Mouse (Mus musculus): Measurements from ENCODE around the gene Cd200r1. TPM values are rescaled to one million over a fixed set of nuclear protein-coding genes. Genes with fewer than 3 reads are reported as not detected.

Gene Cd200r1
- polyA plus RNA-seq, 1 experiment from 2014 or later: 0.59 TPM

- Histone ChIP-seq H3K9me3 (replicated peaks) (no peaks in the 10 kb centered on the region), H3K27me3 (replicated peaks) (no peaks in the 10 kb centered on the region), H3K4me2 (no peak overlapping the region), H3K4me1 (peaks cover 27% of the 10 kb centered on the region), H3K9ac (replicated peaks) (no peak overlapping the region), H3K27ac (replicated peaks) (no peak overlapping the region), H3K4me3 (replicated peaks) (no peak overlapping the region), H3K36me3 (peaks cover 18% of the 10 kb centered on the region)
- 98% methylated on average over 3 of the region's 3 CpGs for WGBS
- no peak for ATAC-seq (ENCODE audit: low FRiP score)
These were observed 38.0 kb upstream of the Cd200r1 start for GRCm38 (mm10) chr16:44727525-44727924.

GRCm38 (mm10) chr16:44734059-44734458 lies 31.5 kb upstream of the Cd200r1 start:
- Histone ChIP-seq H3K4me1 (no peaks in the 10 kb centered on the region), H3K4me2 (no peak overlapping the region), H3K36me3 (peaks cover 72% of the 10 kb centered on the region), H3K9ac (replicated peaks) (no peak overlapping the region), H3K27ac (replicated peaks) (no peak overlapping the region), H3K27me3 (replicated peaks) (no peaks in the 10 kb centered on the region), H3K9me3 (replicated peaks) (no peaks in the 10 kb centered on the region), H3K4me3 (replicated peaks) (no peak overlapping the region)
- WGBS: 93% methylated on average over 3 of the region's 3 CpGs
- ATAC-seq (ENCODE audit: low FRiP score): no peak

- Histone ChIP-seq H3K9me3 (replicated peaks) (no peaks in the 10 kb centered on the region), H3K27ac (replicated peaks) (no peak overlapping the region), H3K27me3 (replicated peaks) (no peaks in the 10 kb centered on the region), H3K4me2 (no peak overlapping the region), H3K9ac (replicated peaks) (no peak overlapping the region), H3K4me1 (no peaks in the 10 kb centered on the region), H3K36me3 (peaks cover 76% of the 10 kb centered on the region), H3K4me3 (replicated peaks) (no peak overlapping the region)
- WGBS: 89% methylated on average over 5 of the region's 5 CpGs
- no peak for ATAC-seq (ENCODE audit: low FRiP score)
These were observed 29.9 kb upstream of the Cd200r1 start for GRCm38 (mm10) chr16:44735676-44736075.

GRCm38 (mm10) chr16:44736118-44736517 lies 29.4 kb upstream of the Cd200r1 start:
- no peaks in the 10 kb centered on the region for H3K27me3 ChIP-seq (replicated peaks)
- H3K4me3 ChIP-seq (replicated peaks): no peak overlapping the region
- H3K9ac ChIP-seq (replicated peaks): no peak overlapping the region
- no peak overlapping the region for H3K27ac ChIP-seq (replicated peaks)
- no peaks in the 10 kb centered on the region for H3K9me3 ChIP-seq (replicated peaks)
- 87% methylated on average over 4 of the region's 4 CpGs for WGBS
- ATAC-seq (ENCODE audit: low FRiP score): no peak
- peaks cover 74% of the 10 kb centered on the region for H3K36me3 ChIP-seq
- H3K4me2 ChIP-seq: no peak overlapping the region
- H3K4me1 ChIP-seq: no peaks in the 10 kb centered on the region

GRCm38 (mm10) chr16:44742753-44743152 lies 22.8 kb upstream of the Cd200r1 start:
- peaks cover 31% of the 10 kb centered on the region for H3K36me3 ChIP-seq

GRCm38 (mm10) chr16:44745471-44745865 lies 20.1 kb upstream of the Cd200r1 start:
- ATAC-seq (ENCODE audit: low FRiP score): peak; percentile 50; the same call in 1 of the 2 replicates
- H3K27ac ChIP-seq (replicated peaks): peak overlapping the region; percentile 98
- H3K4me3 ChIP-seq (replicated peaks): peak overlapping the region; percentile 72
- no peaks in the 10 kb centered on the region for H3K9me3 ChIP-seq (replicated peaks)
- H3K4me2 ChIP-seq: peak overlapping the region; percentile 80
- WGBS: 7% methylated on average over 14 of the region's 14 CpGs
- H3K4me1 ChIP-seq: peaks cover 23% of the 10 kb centered on the region
- H3K27me3 ChIP-seq (replicated peaks): no peaks in the 10 kb centered on the region
- peak overlapping the region; percentile 90 for H3K9ac ChIP-seq (replicated peaks)
- H3K36me3 ChIP-seq: peaks cover 10% of the 10 kb centered on the region

More at GRCm38 (mm10) chr16:44742753-44743152, 22.8 kb upstream of the Cd200r1 start:
- no peaks in the 10 kb centered on the region for H3K27me3 ChIP-seq (replicated peaks)
- 96% methylated on average over 1 of the region's 1 CpGs for WGBS
- no peak for ATAC-seq (ENCODE audit: low FRiP score)
- no peak overlapping the region for H3K27ac ChIP-seq (replicated peaks)
- no peak overlapping the region for H3K9ac ChIP-seq (replicated peaks)
- H3K9me3 ChIP-seq (replicated peaks): no peaks in the 10 kb centered on the region
- peaks cover 23% of the 10 kb centered on the region for H3K4me1 ChIP-seq
- H3K4me2 ChIP-seq: no peak overlapping the region
- no peak overlapping the region for H3K4me3 ChIP-seq (replicated peaks)

- Histone ChIP-seq H3K4me1 (peaks cover 23% of the 10 kb centered on the region), H3K27ac (replicated peaks) (peak within 1 kb of the TSS; percentile 98), H3K9me3 (replicated peaks) (no peaks in the 10 kb centered on the region), H3K36me3 (peaks cover 10% of the 10 kb centered on the region), H3K9ac (replicated peaks) (peak within 1 kb of the TSS; percentile 90), H3K4me2 (peak within 1 kb of the TSS; percentile 80), H3K4me3 (replicated peaks) (peak within 1 kb of the TSS; percentile 72), H3K27me3 (replicated peaks) (no peaks in the 10 kb centered on the region)
- under 1% methylated on average over 47 of the region's 47 CpGs for WGBS
- ATAC-seq (ENCODE audit: low FRiP score): peak; percentile 97
These were observed 19.5 kb upstream of the Cd200r1 start, which contains the start of gene Gtpbp8 for GRCm38 (mm10) chr16:44745866-44746562. Gene Gtpbp8, minus strand, starts transcription at chr16:44746363.

- 62% methylated on average over 3 of the region's 3 CpGs for WGBS
- Histone ChIP-seq H3K27ac (replicated peaks) (no peak overlapping the region), H3K4me1 (peaks cover 23% of the 10 kb centered on the region), H3K27me3 (replicated peaks) (no peaks in the 10 kb centered on the region), H3K4me2 (no peak overlapping the region), H3K4me3 (replicated peaks) (no peak overlapping the region), H3K9ac (replicated peaks) (no peak overlapping the region), H3K9me3 (replicated peaks) (no peaks in the 10 kb centered on the region), H3K36me3 (no peaks in the 10 kb centered on the region)
- ATAC-seq (ENCODE audit: low FRiP score): no peak
These were observed 17.5 kb upstream of the Cd200r1 start for GRCm38 (mm10) chr16:44748007-44748406.

- WGBS: 90% methylated on average over 8 of the region's 8 CpGs
- Histone ChIP-seq H3K9me3 (replicated peaks) (no peaks in the 10 kb centered on the region), H3K4me2 (no peak overlapping the region), H3K36me3 (no peaks in the 10 kb centered on the region), H3K4me3 (replicated peaks) (no peak overlapping the region), H3K4me1 (no peaks in the 10 kb centered on the region), H3K27ac (replicated peaks) (no peak overlapping the region), H3K27me3 (replicated peaks) (no peaks in the 10 kb centered on the region), H3K9ac (replicated peaks) (no peak overlapping the region)
- ATAC-seq (ENCODE audit: low FRiP score): no peak
These were observed 7.8 kb upstream of the Cd200r1 start for GRCm38 (mm10) chr16:44757700-44758099.

GRCm38 (mm10) chr16:44761811-44762210 lies 3.7 kb upstream of the Cd200r1 start:
- Histone ChIP-seq H3K4me2 (no peak overlapping the region), H3K36me3 (no peaks in the 10 kb centered on the region), H3K4me1 (no peaks in the 10 kb centered on the region), H3K4me3 (replicated peaks) (no peak overlapping the region), H3K9me3 (replicated peaks) (no peaks in the 10 kb centered on the region), H3K27ac (replicated peaks) (no peak overlapping the region), H3K27me3 (replicated peaks) (no peaks in the 10 kb centered on the region), H3K9ac (replicated peaks) (no peak overlapping the region)
- no peak for ATAC-seq (ENCODE audit: low FRiP score)
- WGBS: 60% methylated on average over 1 of the region's 1 CpGs

GRCm38 (mm10) chr16:44766320-44766892 lies 870 bp downstream of the Cd200r1 start:
- no peaks in the 10 kb centered on the region for H3K27me3 ChIP-seq (replicated peaks)
- H3K4me2 ChIP-seq: no peak overlapping the region
- no peak overlapping the region for H3K27ac ChIP-seq (replicated peaks)
- 89% methylated on average over 9 of the region's 9 CpGs for WGBS
- H3K9me3 ChIP-seq (replicated peaks): no peaks in the 10 kb centered on the region
- H3K4me1 ChIP-seq: no peaks in the 10 kb centered on the region
- no peak overlapping the region for H3K4me3 ChIP-seq (replicated peaks)
- ATAC-seq (ENCODE audit: low FRiP score): no peak
- no peak overlapping the region for H3K9ac ChIP-seq (replicated peaks)
- H3K36me3 ChIP-seq: no peaks in the 10 kb centered on the region

GRCm38 (mm10) chr16:44767506-44767905 lies 2.0 kb downstream of the Cd200r1 start:
- Histone ChIP-seq H3K27me3 (replicated peaks) (no peaks in the 10 kb centered on the region), H3K27ac (replicated peaks) (no peak overlapping the region)
- no peak for ATAC-seq (ENCODE audit: low FRiP score)

More at GRCm38 (mm10) chr16:44767506-44767905, 2.0 kb downstream of the Cd200r1 start:
- no peak overlapping the region for H3K4me3 ChIP-seq (replicated peaks)
- no peak overlapping the region for H3K4me2 ChIP-seq
- H3K4me1 ChIP-seq: no peaks in the 10 kb centered on the region
- no peaks in the 10 kb centered on the region for H3K36me3 ChIP-seq
- no peaks in the 10 kb centered on the region for H3K9me3 ChIP-seq (replicated peaks)
- 88% methylated on average over 7 of the region's 7 CpGs for WGBS
- H3K9ac ChIP-seq (replicated peaks): no peak overlapping the region

Data from neural tube, embryonic 15.5 days (tissue).